Mouse (Mus musculus) MEL (cell line): ENCODE measurements around the gene Aff3. TPM values are rescaled to one million over a fixed set of nuclear protein-coding genes. Genes with fewer than 3 reads are reported as not detected.

Experiments used
- DNase-seq: peaks from one replicate; pipeline ENCODE4 v3.0.0; 2011; ENCODE audit warnings: low read depth, low spot score
- H3K27ac ChIP-seq: 2 replicates; pipeline ENCODE4 v1.5.1; 2012; ENCODE audit warnings: low read depth, mild to moderate bottlenecking, control low read depth, low read length, moderate library complexity; ENCODE audit not compliant: control insufficient read depth
- H3K27me3 ChIP-seq, 2 experiments: fragments of 150-350 bp in 1 of 2; sonication (generic) in 1 of 2; 2 replicates each; pipeline ENCODE4 v1.6.1; 2012; ENCODE audit warnings: low read length in 2 of 2, mild to moderate bottlenecking in 2 of 2, improper control_type of control experiment in 1 of 2, moderate library complexity in 1 of 2; ENCODE audit not compliant: insufficient read depth in 2 of 2, control insufficient read depth in 1 of 2
- H3K36me3 ChIP-seq, 2 experiments: 2 replicates each; pipeline ENCODE4 v1.6.1; 2012 to 2014; ENCODE audit warnings: low read length in 2 of 2, improper control_type of control experiment in 1 of 2, inconsistent platforms in 1 of 2, mild to moderate bottlenecking in 1 of 2; ENCODE audit not compliant: insufficient read depth in 2 of 2, control insufficient read depth in 1 of 2
- H3K4me1 ChIP-seq, 2 experiments: fragments of 150-350 bp in 1 of 2; sonication (generic) in 1 of 2; 2 replicates each; pipeline ENCODE4 v1.6.1; 2012; ENCODE audit warnings: low read length in 2 of 2, improper control_type of control experiment in 1 of 2, mild to moderate bottlenecking in 1 of 2; ENCODE audit not compliant: insufficient read depth in 2 of 2, control insufficient read depth in 1 of 2
- H3K4me3 ChIP-seq, 2 experiments: fragments of 150-350 bp in 1 of 2; sonication (generic) in 1 of 2; 2 replicates each; pipeline ENCODE4 v1.5.1; 2012; ENCODE audit warnings: low read depth in 2 of 2, low read length in 2 of 2, mild to moderate bottlenecking in 2 of 2, moderate library complexity in 2 of 2, control low read depth in 1 of 2, improper control_type of control experiment in 1 of 2; ENCODE audit not compliant: control insufficient read depth in 1 of 2, insufficient read depth in 1 of 2
- H3K79me2 ChIP-seq: 2 replicates; pipeline ENCODE4 v1.6.1; 2012; ENCODE audit warnings: mild to moderate bottlenecking, low read length, moderate library complexity; ENCODE audit not compliant: control insufficient read depth, poor library complexity, insufficient read depth
- H3K9ac ChIP-seq: 2 replicates; pipeline ENCODE4 v1.6.1; 2012; ENCODE audit warnings: low read depth, mild to moderate bottlenecking, control low read depth, low read length, moderate library complexity; ENCODE audit not compliant: control insufficient read depth, poor library complexity, severe bottlenecking
- H3K9me3 ChIP-seq: fragments of 150-350 bp; sonication (generic); replicated peaks from 2 replicates; pipeline ENCODE4 v1.6.1; 2012; ENCODE audit warnings: mild to moderate bottlenecking, low read length, improper control_type of control experiment, moderate library complexity; ENCODE audit not compliant: insufficient read depth
- CHD1 ChIP-seq: IDR thresholded peaks from 2 replicates; pipeline ENCODE4 v1.6.1; 2012; ENCODE audit warnings: low read depth, mild to moderate bottlenecking, inconsistent platforms, low read length, improper control_type of control experiment
- CTCF ChIP-seq, 3 experiments: IDR thresholded peaks in 2 of 3; conservative IDR thresholded peaks in 1 of 3; 2 replicates each; pipeline ENCODE4 v1.5.1; 2011 to 2012; ENCODE audit warnings: low read length in 3 of 3, low read depth in 2 of 3, mild to moderate bottlenecking in 2 of 3, improper control_type of control experiment in 1 of 3, inconsistent platforms in 1 of 3, mixed read lengths in 1 of 3, moderate library complexity in 1 of 3; ENCODE audit not compliant: control insufficient read depth in 1 of 3, insufficient read depth in 1 of 3, poor library complexity in 1 of 3, severe bottlenecking in 1 of 3
- EP300 ChIP-seq, 2 experiments: IDR thresholded peaks; 2 replicates each; pipeline ENCODE4 v1.6.1; 2011; ENCODE audit warnings: improper control_type of control experiment in 2 of 2, low read length in 2 of 2, low read depth in 1 of 2, mild to moderate bottlenecking in 1 of 2
- ETS1 ChIP-seq: IDR thresholded peaks from 2 replicates; pipeline ENCODE4 v1.6.1; 2012; ENCODE audit warnings: low read depth, mild to moderate bottlenecking, inconsistent platforms, low read length, improper control_type of control experiment, moderate library complexity
- JUND ChIP-seq: IDR thresholded peaks from 2 replicates; pipeline ENCODE4 v1.6.1; 2011; ENCODE audit warnings: low read depth, mild to moderate bottlenecking, improper control_type of control experiment, low read length
- KAT2A ChIP-seq: conservative IDR thresholded peaks from 2 replicates; pipeline ENCODE4 v1.6.1; 2012; ENCODE audit warnings: low read depth, low read length, improper control_type of control experiment, inconsistent platforms
- MAX ChIP-seq: IDR thresholded peaks from 2 replicates; pipeline ENCODE4 v1.6.1; 2011; ENCODE audit warnings: low read length, improper control_type of control experiment
- NRF1 ChIP-seq: IDR thresholded peaks from 2 replicates; pipeline ENCODE4 v1.6.1; 2014; ENCODE audit warnings: low read depth, mild to moderate bottlenecking, inconsistent platforms, low read length, improper control_type of control experiment, moderate library complexity; ENCODE audit not compliant: poor library complexity, insufficient read depth, severe bottlenecking
- POLR2AphosphoS2 ChIP-seq: IDR thresholded peaks from 2 replicates; pipeline ENCODE4 v1.6.1; 2011; ENCODE audit warnings: low read length, improper control_type of control experiment
- RCOR1 ChIP-seq: IDR thresholded peaks from 2 replicates; pipeline ENCODE4 v1.6.1; 2012; ENCODE audit warnings: low read depth, mild to moderate bottlenecking, inconsistent platforms, low read length, improper control_type of control experiment
- SMC3 ChIP-seq: IDR thresholded peaks from 2 replicates; pipeline ENCODE4 v1.6.1; 2011; ENCODE audit warnings: low read depth, low read length, improper control_type of control experiment
- TAL1 ChIP-seq: IDR thresholded peaks from 2 replicates; pipeline ENCODE4 v1.6.1; 2012; ENCODE audit warnings: mild to moderate bottlenecking, inconsistent platforms, low read length, moderate library complexity, mixed read lengths
- TCF12 ChIP-seq: IDR thresholded peaks from 2 replicates; pipeline ENCODE4 v1.6.1; 2014; ENCODE audit warnings: low read depth, mild to moderate bottlenecking, inconsistent platforms, low read length, improper control_type of control experiment, moderate library complexity
- USF2 ChIP-seq, 2 experiments: IDR thresholded peaks; 2 replicates each; pipeline ENCODE4 v1.6.1; 2011 to 2012; ENCODE audit warnings: improper control_type of control experiment in 2 of 2, low read length in 2 of 2, borderline replicate concordance in 1 of 2, inconsistent platforms in 1 of 2, low read depth in 1 of 2, mild to moderate bottlenecking in 1 of 2; ENCODE audit not compliant: insufficient read depth in 1 of 2
- ZC3H11A ChIP-seq: IDR thresholded peaks from 2 replicates; pipeline ENCODE4 v1.6.1; 2012; ENCODE audit warnings: low read depth, mild to moderate bottlenecking, inconsistent platforms, low read length, improper control_type of control experiment
- ZKSCAN1 ChIP-seq: IDR thresholded peaks from 2 replicates; pipeline ENCODE4 v1.6.1; 2012; ENCODE audit warnings: low read depth, mild to moderate bottlenecking, inconsistent platforms, low read length, improper control_type of control experiment, moderate library complexity
- ZMIZ1 ChIP-seq: IDR thresholded peaks from 2 replicates; pipeline ENCODE4 v1.6.1; 2012; ENCODE audit warnings: low read depth, mild to moderate bottlenecking, inconsistent platforms, low read length, improper control_type of control experiment, moderate library complexity
- ZNF384 ChIP-seq: IDR thresholded peaks from 2 replicates; pipeline ENCODE4 v1.6.1; 2012; ENCODE audit warnings: low read depth, mild to moderate bottlenecking, inconsistent platforms, low read length, improper control_type of control experiment
- polyA plus RNA-seq, 2 experiments: library from polyadenylated mRNA; stranded (reverse) in 1 of 2; unstranded in 1 of 2; fragments of >175 nt in 1 of 2; fragments of >200 nt in 1 of 2; gene quantifications; 2 replicates each; pipeline versions ENCODE4 v1.2.1 to v1.2.4; 2012; ENCODE audit warnings: low replicate concordance in 2 of 2, low read depth in 1 of 2; ENCODE audit not compliant: insufficient read length in 2 of 2, insufficient read depth in 1 of 2, missing spikeins in 1 of 2
- total RNA-seq: library from RNA; depleted of rRNA; stranded (reverse); fragments of 300-350 nt; gene quantifications from 2 replicates; pipeline ENCODE4 v1.2.3, GENCODE M21; 2012

The Aff3 gene
- total and polyA plus RNA-seq, 3 experiments: 18.5 to 41.1 (median 25.4) TPM

- Histone ChIP-seq H3K9me3 (no peaks in the 10 kb centered on the region), H3K27me3 (no peaks in the 10 kb centered on the region), H3K4me1 (no peaks in the 10 kb centered on the region), H3K9ac (no peak overlapping the region), H3K36me3 (peaks cover 0 to 2% of the 10 kb centered on the region in 2 experiments; a peak in 1 of 4 replicates), H3K4me3 (no peak overlapping the region), H3K27ac (no peak overlapping the region), H3K79me2 (no peaks in the 10 kb centered on the region)
- TF ChIP-seq TAL1 (no peak), JUND (no peak), CTCF (IDR thresholded peaks at IDR 0.05 in 2 of 3, conservative IDR thresholded peaks at IDR 0.05 in 1 of 3; ENCODE audit: control insufficient read depth in 1 of 3, insufficient read depth in 1 of 3, low read depth in 2 of 3, low read length in 3 of 3, poor library complexity in 1 of 3, severe bottlenecking in 1 of 3) (no peak), RCOR1 (no peak)
- DNase-seq: no peak
Measured at GRCm38 (mm10) chr1:38262362-38263154, 402.2 kb downstream of the Aff3 start.

- Histone ChIP-seq H3K4me3 (no peak overlapping the region), H3K9ac (no peak overlapping the region), H3K79me2 (no peaks in the 10 kb centered on the region), H3K4me1 (no peaks in the 10 kb centered on the region), H3K27me3 (no peaks in the 10 kb centered on the region), H3K9me3 (no peaks in the 10 kb centered on the region), H3K36me3 (no peaks in the 10 kb centered on the region; a peak in 1 of 4 replicates), H3K27ac (no peak overlapping the region)
- no peak for TF ChIP-seq ETS1
- no peak for TF ChIP-seq ZNF384
- no peak for TF ChIP-seq EP300 (IDR thresholded peaks at IDR 0.05; ENCODE audit: low read depth in 1 of 2, low read length in 2 of 2)
- no peak for TF ChIP-seq POLR2AphosphoS2
- TF ChIP-seq SMC3: no peak
- TF ChIP-seq NRF1: no peak
- no peak for TF ChIP-seq ZMIZ1
- TF ChIP-seq MAX: no peak
- TF ChIP-seq USF2 (IDR thresholded peaks at IDR 0.05; ENCODE audit: borderline replicate concordance in 1 of 2, insufficient read depth in 1 of 2, low read depth in 1 of 2, low read length in 2 of 2): no peak
- no peak for TF ChIP-seq CHD1
- TF ChIP-seq ZKSCAN1: no peak
- no peak for TF ChIP-seq TCF12
- TF ChIP-seq KAT2A: no peak
- TF ChIP-seq ZC3H11A: no peak
- DNase-seq: no peak
Measured at GRCm38 (mm10) chr1:38261076-38261475, 403.7 kb downstream of the Aff3 start.
